Mouse (Mus musculus) 416B (cell line): ENCODE data around the gene Barhl2.

Experiments used
- DNase-seq: peaks from one replicate; pipeline ENCODE4 v3.0.0; 2011; ENCODE audit warnings: low read depth

Gene Barhl2

DNA sequence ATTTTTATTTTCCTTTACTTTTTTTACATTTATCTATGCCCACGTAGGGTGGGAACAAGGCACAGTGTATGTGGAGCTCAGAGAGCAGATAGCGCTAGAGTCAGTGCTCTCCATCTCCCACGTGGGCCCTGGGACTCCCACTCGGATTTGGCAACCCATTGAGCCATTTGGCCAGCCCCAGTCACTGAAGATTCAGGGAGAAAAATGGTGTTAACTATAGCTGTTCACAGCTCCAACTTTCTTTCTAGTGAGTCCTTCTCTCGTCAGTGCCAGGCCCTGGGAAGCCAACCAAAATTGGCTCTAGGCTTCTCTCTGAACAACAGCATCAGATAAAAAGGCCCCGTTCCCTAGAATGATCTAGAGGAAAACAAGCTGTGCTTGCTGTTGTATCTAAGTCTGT lies 42.2 kb downstream of the Barhl2 start:
- no peak for DNase-seq

DNA sequence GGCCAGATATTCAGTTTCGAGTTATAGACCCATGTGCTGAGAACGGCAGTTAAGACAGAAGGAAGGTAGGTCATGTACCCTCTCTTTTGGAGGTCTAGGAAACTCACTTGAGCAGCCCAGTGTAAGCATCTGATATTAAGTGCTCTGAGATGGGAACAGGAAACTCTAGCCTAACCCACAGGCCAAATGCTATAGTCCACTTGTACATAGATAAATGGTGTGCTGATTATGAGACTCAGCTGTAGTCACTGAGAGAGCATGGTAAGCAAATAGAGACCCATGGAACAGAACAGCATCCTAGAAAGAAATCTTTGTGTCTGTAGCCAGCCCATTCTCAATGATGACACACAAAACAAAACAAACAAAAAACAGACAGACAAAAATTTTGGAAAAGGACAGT lies 55.2 kb downstream of the Barhl2 start:
- DNase-seq: no peak
